Comparison of ENCODE assay signal across 11 mouse cellular contexts in the genomic region with DNA sequence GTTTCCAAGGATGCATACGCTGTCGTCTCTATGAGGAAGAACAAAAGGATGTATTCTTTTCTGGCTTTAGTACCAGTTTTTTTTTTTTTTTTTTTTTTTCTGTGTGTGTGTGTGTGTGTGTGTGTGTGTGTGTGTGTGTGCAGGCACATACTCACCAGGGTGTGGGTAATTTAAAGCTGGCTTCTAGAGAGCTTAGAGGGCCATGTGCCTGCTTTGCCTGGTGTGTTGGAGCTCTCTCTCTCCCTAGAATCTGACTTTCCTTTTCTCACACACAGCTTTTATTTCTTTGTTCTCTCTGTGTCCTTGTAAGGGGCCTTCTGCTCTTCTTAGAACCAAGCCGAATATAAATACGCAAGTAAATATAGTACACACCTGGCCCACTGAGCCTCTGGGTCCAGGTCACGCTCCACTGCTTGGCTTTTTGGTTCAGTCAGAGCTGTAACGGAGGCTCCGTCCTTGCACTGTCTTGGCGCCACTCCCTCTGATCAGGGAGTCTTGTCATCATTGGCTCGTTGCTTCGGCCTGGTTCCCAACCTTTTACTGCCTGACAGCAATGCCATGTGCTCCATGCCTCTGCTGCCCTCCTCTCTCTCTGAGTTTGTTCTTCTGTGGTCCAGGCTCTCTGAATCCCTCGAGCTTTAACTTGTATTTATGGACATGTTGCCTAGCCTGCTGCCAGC.
A peak's percentile ranks its signal among the peaks of the same experiment; 100 is the strongest.
DNase-seq lines count a peak whose midpoint lies in the region; ATAC-seq and TF ChIP-seq lines count a peak whose summit lies in the region.
"Had no signal": no experiment of that assay in that cellular context is flagged by ENCODE, and none has a peak within 500 bp of the region (broad histone marks: within the 10 kb centered on the region; RNA-seq: fewer than 3 reads in every experiment).

No protein-coding gene starts in this region.

- no peak for TF ChIP-seq CTCF in kidney, adult 2 months (conservative IDR thresholded peaks at IDR 0.05; ENCODE audit: insufficient read depth, insufficient read length, low read depth, low read length)

- no peak overlapping the region for H3K4me2 ChIP-seq in midbrain, embryonic 11.5 days
- H3K4me2 ChIP-seq: limb, embryonic 15.5 days had no signal

- H3K27ac ChIP-seq in kidney, adult 2 months (ENCODE audit: insufficient read depth, low read depth, low read length), result no peak overlapping the region
- H3K27ac ChIP-seq in midbrain, embryonic 11.5 days (ENCODE audit: low read depth, low read length), result no peak overlapping the region
- H3K27ac ChIP-seq: limb, embryonic 15.5 days; stomach, postnatal 0 days had no signal

- DNase-seq in kidney, adult 2 months, result peak; percentile 9
- no peak for DNase-seq in kidney, adult 11 months
- peak; percentile 44 for DNase-seq in adrenal gland, postnatal 25 days
- DNase-seq in cerebellum, postnatal 36 days, result peak; percentile 71 to 72
- no peak for DNase-seq in midbrain, embryonic 11.5 days (ENCODE audit: low spot score, missing footprints)
- no peak for DNase-seq in thymus, adult 18-20 months
- DNase-seq in layer of hippocampus, postnatal 14 days (ENCODE audit: low spot score in 2 of 2), result no peak

- H3K4me1 ChIP-seq in kidney, adult 2 months (ENCODE audit: control insufficient read depth, insufficient read depth, low read length), result no peaks in the 10 kb centered on the region
- peaks cover 3% of the 10 kb centered on the region; the same call in 1 of the 2 replicates for H3K4me1 ChIP-seq in midbrain, embryonic 11.5 days (ENCODE audit: control insufficient read depth, insufficient read depth, low read length)
- H3K4me1 ChIP-seq: limb, embryonic 15.5 days had no signal

- H3K4me3 ChIP-seq in kidney, adult 2 months (ENCODE audit: insufficient read depth, low read depth, low read length), result no peak overlapping the region
- no peak overlapping the region for H3K4me3 ChIP-seq in midbrain, embryonic 11.5 days (ENCODE audit: low read depth, low read length)
- H3K4me3 ChIP-seq: limb, embryonic 15.5 days had no signal

- H3K36me3 ChIP-seq in kidney, adult 2 months (ENCODE audit: control insufficient read depth, insufficient read depth, low read length), result no peaks in the 10 kb centered on the region
- H3K36me3 ChIP-seq in midbrain, embryonic 11.5 days (ENCODE audit: control insufficient read depth, insufficient read depth, low read length), result no peaks in the 10 kb centered on the region
- H3K36me3 ChIP-seq: limb, embryonic 15.5 days had no signal

- ATAC-seq in midbrain, embryonic 11.5 days (ENCODE audit: low FRiP score), result peak; percentile 30; the same call in 1 of the 2 replicates
- ATAC-seq in erythroid progenitor cell, adult 5-6 weeks (replicated peaks; ENCODE audit: low FRiP score, poor library complexity, severe bottlenecking), result no peak
- ATAC-seq: intestine, postnatal 0 days had no signal

- H3K9ac ChIP-seq in midbrain, embryonic 11.5 days (ENCODE audit: low read length), result no peak overlapping the region
- H3K9ac ChIP-seq: limb, embryonic 15.5 days had no signal

- WGBS in kidney, adult 2 months, result 59% methylated on average over 11 of the region's 11 CpGs
- 66% methylated on average over 11 of the region's 11 CpGs for WGBS in midbrain, embryonic 11.5 days

- no peaks in the 10 kb centered on the region for H3K9me3 ChIP-seq in midbrain, embryonic 11.5 days (ENCODE audit: control insufficient read depth, low read length)
- H3K9me3 ChIP-seq: limb, embryonic 15.5 days had no signal

- no peaks in the 10 kb centered on the region for H3K27me3 ChIP-seq in kidney, adult 2 months (replicated peaks; ENCODE audit: control insufficient read depth, insufficient read depth, low read length)
- no peaks in the 10 kb centered on the region for H3K27me3 ChIP-seq in midbrain, embryonic 11.5 days (ENCODE audit: control insufficient read depth, insufficient read depth, low read length)
- H3K27me3 ChIP-seq: limb, embryonic 15.5 days had no signal

- TF ChIP-seq POLR2A in kidney, adult 2 months (IDR thresholded peaks at IDR 0.05; ENCODE audit: low read depth, low read length), result no peak

Comparison
In these comparisons a context has a peak if more than half of its experiments do, and no peak if none do; other contexts are left out.
1. DNase-seq: peak in kidney, adult 2 months (single experiment), adrenal gland, postnatal 25 days (single experiment) and cerebellum, postnatal 36 days (2 of 2); none in kidney, adult 11 months (single experiment), midbrain, embryonic 11.5 days (single experiment), thymus, adult 18-20 months (0 of 2) and layer of hippocampus, postnatal 14 days (0 of 2).